Mouse (Mus musculus) brain, embryonic 14.5 days (tissue): ENCODE measurements at regions not wholly inside any gene's neighbourhood (a gene's known extent, or its start where the extent isn't known, plus 50 kb on each side); places are given as distances from the start of the nearest gene placed in this dataset.

ENCODE experiments used
- DNase-seq: peaks from one replicate; pipeline ENCODE4 v3.0.0-alpha.2; 2011; ENCODE audit warnings: low read depth
- CTCF ChIP-seq: fragments of 200-500 bp; IDR thresholded peaks from 2 replicates; pipeline ENCODE4 v1.5.1; 2012; ENCODE audit warnings: inconsistent platforms, mild to moderate bottlenecking, moderate library complexity, borderline replicate concordance; ENCODE audit not compliant: insufficient read depth, insufficient read length; ENCODE audit errors: extremely low read depth
- POLR2A ChIP-seq: fragments of 200-500 bp; IDR thresholded peaks from 2 replicates; pipeline ENCODE4 v1.6.1; 2012; ENCODE audit warnings: mild to moderate bottlenecking, inconsistent platforms, borderline replicate concordance; ENCODE audit not compliant: poor library complexity, insufficient read depth, insufficient read length, severe bottlenecking; ENCODE audit errors: extremely low read depth

DNA sequence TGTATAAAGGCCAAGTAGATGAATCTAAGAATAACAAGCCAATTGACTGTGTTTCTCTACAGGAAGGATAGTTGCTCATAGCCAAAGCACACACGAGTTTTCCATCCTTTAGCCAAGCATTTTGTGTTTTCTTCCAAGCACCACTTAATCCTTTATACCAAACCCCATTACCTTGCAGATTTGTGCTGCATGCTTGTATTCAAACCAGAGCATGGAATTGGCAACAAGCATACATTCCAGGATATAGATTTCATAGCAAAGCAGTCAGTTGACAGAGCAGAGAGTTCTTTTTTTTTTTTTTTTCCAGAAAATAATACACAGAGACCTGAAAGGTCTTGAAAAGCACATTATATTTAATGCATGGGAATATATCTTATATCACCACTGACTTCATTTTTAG is 169.9 kb downstream of the Pom121l12 start:
- no peak for TF ChIP-seq POLR2A
- TF ChIP-seq CTCF = no peak
- peak; percentile 46 for DNase-seq

DNA sequence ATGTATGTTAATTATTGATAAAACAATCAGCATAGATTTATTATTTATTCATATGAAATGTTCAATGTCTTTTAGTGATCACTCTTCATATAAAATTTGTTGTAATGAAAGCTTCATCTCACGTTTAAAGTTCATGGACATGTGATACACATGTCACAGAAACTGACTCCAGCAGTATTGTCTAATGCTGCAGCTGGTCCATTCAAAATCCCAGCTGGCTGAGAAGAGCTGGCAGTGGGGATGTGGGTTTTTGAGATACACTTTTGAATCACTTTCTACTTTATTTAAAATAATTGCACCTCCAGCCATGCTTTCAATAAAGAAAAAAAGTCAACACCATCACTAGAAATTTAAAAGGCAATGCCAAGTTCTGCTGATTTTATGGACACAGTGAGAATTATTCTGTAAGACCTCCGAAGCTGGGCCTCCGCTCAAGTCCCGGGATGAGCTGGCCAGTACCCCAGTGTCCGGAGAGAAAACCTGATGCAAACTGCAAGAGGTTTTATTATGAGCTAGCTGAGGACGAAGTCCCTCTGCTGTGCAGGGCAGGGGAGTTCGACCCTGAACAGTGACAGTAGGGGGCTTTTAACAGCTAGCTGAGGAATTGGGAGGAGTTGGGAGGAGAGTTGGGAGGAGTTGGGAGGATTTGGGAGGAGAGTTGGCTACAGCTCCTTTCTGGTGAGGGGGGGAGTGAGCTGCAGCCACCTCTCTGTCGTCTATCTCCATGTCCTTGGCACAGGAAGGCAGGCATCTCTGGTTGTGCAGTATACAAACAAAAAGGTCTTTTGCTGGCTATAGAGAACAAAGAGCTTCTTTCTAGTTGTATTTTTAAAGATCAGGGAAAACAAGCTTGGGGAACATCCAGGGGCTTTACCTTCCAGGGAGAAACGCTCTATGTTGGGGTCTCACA is 170.6 kb downstream of the Pom121l12 start:
- TF ChIP-seq POLR2A = no peak
- no peak for TF ChIP-seq CTCF
- DNase-seq = peak; percentile 50

DNA sequence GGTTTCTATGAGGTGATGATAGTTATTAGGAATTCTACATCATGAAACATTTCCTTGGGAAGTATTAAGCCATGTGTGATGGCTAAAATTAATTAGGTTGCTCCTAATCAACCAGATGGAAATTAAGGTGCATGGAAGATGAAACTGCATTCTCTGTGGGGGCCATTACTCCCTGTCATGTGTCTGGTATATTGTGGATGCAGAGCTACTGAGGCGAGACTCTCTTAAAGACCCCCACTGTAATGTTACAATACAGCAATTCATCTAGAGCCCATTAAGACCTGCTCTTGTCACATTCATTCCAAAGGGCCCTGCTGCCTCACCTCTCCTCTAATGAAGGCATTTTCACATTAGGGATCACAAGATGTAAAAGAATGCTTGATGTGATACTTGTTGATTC is 199.2 kb downstream of the Pom121l12 start:
- peak; percentile 11 for DNase-seq

DNA sequence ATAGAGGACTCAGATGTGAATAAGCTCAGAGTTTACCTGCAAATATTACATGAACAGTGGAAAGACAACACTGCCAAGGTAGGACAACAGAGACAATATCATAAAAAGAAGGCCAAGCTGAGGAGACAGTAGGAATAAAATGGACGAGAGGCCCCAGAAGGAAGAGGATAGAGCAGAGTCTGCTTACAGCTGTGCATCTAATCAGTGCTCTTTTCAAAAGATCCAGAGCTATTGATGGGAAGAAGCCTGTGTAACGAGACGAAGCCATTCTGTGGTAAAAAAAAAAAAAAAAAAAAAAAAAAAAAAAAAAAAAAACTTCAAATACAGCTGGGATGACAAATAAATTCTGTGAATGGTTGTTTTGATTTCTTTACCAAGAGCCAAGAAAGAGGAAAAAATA is 200.2 kb downstream of the Pom121l12 start:
- TF ChIP-seq CTCF (no peak), POLR2A (no peak)
- DNase-seq = peak; percentile 35

More for the DNA sequence above, 199.2 kb downstream of the Pom121l12 start:
- TF ChIP-seq POLR2A (no peak), CTCF (no peak)

DNA sequence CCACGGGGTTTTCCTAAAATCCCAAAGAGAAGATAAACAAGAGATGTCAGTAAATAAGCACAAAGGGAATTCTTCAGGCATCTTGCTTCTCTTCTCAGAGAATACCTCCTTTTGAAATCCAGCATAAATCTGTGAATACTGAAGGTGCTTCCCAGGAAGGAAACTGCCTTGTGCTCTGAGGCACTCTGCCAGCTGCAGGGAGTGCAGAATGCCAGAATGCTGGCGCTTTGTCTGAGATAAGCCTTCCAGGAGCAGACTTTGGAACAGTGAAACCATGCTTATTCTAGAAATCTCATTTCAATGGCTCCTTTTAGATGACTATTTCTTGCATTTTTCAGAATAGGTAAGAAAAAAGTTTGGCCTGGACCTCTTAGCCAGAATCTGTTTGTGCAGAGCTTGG is 219.9 kb downstream of the Pom121l12 start:
- peak; percentile 72 for DNase-seq
- no peak for TF ChIP-seq POLR2A
- TF ChIP-seq CTCF = no peak
